Mouse (Mus musculus) spleen, postnatal 4 days (tissue): ENCODE measurements around the gene Pop7.

Source experiments
- DNase-seq, 2 experiments: peaks; one replicate each; pipeline ENCODE4 v3.0.0; 2022; ENCODE audit warnings: low spot score in 2 of 2

Pop7 gene

DNA sequence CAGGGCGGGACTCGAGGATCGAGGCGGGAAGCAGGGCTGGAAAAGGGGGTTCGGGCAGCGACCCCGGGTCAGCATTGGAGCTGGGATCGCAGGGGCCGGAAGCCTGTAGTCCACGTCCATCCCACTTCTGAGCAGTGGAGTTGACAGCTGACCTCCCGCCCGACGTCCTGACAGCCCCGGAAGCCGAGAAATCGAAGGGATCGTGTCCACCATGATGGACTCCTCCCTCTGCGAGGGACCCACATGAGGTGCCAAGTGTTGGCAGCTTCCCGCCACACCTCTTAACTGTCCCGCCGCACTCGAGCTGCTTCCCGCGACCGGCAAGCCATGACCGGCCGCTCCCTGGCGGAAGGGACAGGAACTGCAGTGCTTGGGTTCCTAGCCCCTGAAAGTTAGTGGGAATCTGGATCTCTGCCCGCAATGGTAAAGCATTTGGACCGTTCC lies 371 bp upstream of the Pop7 start:
- peak; percentile 89 to 94 for DNase-seq

DNA sequence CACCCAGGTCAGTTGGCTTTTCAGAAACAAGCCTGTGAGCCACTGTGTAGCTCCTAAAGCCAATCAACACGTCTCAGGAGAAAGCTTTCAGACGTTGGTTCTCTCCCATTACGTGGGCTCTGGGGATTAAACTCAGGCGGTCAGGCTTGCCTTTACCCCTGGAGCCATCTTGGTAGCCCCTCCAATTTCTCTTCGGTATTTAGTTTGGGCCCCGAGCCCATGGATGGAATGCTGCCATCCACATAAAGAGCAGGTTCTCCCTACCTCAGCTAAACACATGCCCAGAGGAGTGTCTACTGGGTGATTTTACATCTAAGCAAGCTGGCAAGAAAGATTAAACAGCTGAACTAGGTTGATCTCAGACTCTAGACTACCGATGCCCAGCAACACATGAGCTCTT lies 2.1 kb downstream of the Pop7 start:
- no peak for DNase-seq

DNA sequence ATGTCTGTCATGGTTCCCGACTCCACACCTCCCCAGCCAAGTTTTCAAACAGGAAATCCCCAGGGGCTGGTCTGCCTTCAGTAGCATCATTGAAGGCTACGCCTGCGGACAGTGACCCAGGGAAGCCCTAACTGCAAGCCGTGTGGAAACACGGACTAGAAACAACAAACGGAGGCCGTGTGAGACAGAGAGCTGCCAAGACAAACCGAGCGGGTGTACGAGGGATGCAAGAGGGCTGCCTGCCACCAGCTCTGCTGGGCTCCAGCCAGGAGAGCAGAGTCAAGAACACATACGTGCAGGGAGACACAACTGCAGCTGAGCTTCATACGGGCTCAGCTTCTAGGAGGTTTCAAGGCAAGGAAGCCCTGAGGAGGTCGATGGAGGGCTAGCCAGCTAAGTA lies 8.5 kb downstream of the Pop7 start:
- DNase-seq, result no peak

DNA sequence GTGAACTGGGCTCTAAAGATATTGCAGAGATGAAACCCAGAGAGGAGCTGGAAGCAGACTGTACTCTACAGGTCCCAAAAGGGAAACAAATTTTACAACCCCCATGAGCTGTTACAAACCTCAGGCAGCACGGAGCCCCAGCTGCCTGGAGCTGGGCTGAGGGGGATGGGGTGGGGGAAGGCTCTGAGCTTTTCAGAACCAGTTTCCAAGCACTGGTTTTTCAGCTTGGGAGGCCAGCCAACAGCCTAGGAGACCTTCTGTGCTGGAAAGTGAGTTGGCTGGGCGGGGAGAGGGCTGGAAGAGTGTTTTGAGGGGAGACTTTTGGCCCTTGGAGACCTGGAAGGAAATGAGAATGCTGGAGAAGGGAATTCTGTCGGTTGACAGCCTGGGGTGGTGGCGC lies 10.8 kb downstream of the Pop7 start:
- DNase-seq, result no peak

DNA sequence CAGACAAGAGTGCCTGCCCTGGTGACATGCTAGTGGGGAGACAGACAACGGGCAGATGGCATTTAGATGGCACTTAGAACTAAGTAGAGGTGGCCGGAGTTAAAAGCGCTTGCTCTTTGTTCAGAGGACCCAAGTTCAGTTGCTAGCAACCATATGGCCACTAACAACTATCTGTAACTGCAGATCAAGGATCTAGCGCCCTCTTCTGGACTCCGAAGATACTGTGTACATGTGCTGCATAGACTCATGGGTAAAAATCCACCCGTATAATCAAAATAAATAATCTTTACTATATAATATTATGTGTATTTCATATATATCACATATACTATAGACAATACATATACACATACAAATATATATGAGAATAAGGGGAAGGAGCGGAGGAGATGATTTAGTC lies 14.7 kb downstream of the Pop7 start:
- DNase-seq, result no peak

DNA sequence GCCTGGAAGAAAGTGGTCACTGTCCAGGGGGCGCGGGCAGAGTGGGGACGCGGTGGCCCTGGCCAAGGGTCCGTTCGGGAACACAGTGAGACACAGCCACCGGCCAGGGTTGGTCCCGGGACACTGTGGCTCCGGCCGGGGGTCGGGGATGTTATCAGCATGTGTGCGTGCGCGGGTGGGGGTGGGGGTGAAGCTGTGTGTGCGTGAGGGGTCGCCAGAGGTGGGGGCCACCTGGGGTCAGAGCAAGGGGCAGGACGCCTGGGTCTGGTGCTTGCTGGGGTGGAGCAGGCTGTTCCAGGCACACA lies 16.5 kb downstream of the Pop7 start:
- DNase-seq, result no peak

DNA sequence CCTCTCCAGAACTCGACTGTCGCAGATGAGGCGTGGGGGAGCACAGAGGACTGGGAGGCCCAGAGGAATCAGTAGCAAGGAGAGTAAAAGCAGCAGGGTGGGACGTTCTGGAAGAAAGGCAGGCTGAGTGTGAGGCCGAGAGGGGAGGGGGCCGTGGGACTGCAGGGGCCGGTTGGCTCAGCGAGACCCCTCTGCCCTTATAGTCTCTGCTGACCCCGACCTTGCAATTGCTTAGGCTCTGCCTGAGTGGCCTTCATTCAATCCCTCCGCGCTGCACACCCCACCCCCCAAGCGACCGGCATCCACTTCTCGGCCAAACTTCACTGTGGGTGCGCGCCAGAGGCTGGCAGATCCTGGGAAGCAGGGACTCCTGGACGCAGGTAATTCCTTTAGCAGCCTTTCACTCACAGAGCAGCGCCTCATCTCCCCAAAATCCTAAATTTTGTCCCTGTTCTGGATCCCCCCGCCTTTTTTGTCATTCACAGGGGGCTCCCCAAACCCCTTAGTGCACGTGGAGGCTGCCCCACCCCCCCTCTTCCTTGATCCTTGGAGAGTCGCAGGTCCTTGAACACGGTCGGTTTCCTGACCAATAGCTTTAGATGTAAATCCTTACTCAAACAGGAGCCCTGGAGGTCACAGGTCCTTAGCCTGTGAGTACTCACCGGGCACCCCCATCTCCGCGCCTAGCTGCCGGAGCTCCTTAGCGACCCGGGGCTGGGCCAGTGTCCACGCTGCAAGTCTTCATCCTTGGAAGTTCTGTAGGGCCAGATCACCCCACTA lies 17.1 kb downstream of the Pop7 start:
- DNase-seq, result no peak

DNA sequence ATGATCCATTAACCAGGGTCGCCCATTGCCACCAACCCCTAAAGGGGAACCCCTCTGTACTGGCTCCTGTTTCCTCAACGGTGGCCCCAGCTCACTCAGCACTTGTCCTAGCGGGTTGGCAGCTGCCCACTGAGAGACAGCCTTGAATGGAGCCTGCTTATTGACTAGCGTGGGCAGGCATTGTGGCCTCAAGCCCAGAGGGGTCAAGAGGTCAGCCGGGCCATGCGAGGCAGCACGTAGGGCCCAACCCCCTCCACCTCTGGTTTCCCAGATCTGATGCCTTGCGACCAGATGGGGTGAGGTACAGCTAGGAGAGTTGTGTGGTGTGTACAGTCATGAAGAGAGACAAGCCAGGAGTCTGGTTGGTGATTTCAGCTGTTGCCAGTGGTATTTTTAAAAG lies 20.4 kb downstream of the Pop7 start:
- no peak for DNase-seq

DNA sequence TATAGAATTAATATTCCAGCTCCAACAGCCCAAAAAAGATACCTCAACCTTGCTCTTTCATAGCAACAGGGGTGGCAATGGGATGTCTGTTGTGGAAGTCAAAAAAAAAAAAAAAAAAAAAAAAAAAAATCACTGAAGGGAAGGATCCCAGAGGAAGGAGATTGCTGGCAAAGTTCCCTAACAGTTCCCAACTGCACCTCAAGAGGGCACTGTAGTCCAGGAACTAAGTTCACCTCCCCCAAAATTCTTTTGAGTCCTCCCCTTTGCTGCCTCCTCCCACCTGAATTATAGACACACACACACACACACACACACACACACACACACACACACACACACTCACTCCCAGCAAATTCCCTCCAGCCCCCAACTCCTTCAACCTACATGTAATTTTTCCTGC lies 21.2 kb downstream of the Pop7 start:
- peak; percentile 57 to 80 for DNase-seq

DNA sequence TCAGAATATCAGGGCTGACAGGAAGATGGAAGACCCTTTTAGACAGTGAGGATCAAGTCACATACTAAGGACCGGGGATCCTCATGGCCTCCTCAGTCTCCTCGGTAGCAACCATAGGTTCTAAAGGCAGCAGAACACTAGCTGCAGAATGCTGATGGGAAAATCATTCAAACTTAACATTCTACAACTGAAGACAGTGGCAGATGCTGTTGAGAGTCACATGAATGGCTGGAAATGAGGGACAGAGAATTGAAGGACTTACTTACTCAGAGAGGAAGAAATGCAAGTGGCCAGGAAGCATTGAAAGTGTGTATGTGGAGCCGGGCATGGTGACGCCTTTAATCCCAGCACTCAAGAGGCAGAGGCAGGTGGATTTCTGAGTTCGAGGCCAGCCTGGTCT lies 25.4 kb downstream of the Pop7 start, which contains the start of gene Zan:
Gene Zan, minus strand, starts transcription at position 101 of the 400 bp plus-strand sequence.
- DNase-seq, result no peak

DNA sequence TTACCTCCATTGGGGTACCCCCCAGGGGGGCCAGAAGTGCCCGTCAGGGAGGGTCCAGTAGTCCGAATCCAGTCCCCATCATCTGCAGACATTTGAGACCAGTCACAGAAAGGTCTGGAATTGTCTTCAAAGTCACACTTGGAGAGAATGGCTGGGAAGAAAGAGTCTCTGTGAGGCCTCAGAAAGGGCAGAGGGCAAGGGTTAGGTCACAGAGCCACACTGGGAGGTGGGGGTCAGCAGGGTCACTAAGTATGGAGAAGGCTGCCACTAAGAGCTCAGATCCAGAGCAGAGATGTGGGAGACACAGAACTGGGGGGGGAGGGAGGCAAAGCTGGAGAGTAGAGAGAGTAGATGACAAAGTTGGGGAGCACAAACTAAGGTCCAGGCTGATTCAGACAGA lies 28.0 kb downstream of the Pop7 start:
- no peak for DNase-seq

DNA sequence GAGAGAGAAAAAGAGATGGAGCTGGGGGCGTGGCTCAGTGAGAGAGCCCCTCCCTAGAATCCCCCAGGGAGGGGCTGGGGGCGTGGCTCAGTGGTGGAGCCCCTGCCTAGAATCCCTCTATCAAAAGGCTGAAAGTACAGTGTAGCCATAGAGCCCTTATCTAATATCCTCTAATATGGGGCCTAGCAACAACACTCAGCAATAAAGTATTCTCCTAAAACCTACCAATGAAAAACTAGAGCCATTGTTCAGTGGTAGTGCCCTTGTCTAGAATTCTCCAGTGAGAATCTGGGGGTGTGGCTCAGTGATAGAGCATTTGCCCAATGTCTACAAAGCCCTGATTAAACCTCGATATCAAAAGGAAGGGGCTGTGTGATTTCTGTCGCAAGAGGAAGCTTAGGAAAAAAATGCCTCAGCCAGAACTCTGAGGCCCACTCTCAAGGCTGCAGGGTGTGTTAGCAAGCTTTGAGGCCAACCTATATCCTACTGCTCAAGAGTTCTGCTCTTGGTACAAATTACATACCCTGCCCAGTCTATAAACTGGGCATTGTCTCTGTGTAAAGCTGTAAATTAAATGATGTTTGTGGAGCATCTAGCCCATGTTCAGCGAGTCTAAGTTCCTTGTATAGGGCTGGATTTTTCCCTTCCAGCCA lies 29.9 kb downstream of the Pop7 start:
- DNase-seq, result no peak

DNA sequence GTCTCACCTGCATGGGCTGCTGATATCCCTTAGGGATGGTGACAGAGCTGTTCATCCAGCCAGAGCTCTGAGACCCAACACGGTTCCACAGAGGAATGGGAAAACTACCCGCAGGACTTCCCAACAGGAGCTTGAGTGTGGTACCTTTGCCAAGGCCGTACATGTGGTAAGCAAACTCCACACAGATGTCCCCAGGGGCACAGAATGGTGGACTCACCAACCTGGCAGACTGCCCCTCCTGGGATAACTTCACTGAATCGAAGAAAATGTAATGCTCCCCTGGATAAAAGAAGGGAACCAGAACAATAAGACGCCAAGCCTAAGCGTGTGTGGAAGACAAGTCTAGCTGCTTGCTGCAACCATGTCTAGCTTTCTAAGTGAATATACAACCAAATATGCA lies 35.4 kb downstream of the Pop7 start:
- DNase-seq, result no peak

DNA sequence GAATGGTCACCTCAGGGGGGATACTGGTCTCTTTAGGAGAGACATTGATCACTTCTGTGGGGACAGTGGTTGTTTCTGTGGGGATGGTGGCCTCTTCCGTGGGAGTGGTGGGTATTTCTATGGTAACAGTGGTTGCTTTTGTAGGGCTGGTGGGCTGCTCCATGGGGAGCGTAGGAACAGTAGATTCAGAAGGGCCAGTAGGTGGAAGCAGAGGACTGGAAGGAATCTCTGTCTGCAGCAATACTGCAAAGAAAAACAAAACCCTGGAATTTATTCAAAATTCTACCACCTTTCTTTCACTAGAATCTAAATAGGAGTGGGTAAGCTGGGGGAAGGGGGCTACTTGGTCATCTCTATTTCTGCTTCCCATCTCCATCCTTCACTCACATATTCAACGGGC lies 37.3 kb downstream of the Pop7 start:
- DNase-seq, result no peak

DNA sequence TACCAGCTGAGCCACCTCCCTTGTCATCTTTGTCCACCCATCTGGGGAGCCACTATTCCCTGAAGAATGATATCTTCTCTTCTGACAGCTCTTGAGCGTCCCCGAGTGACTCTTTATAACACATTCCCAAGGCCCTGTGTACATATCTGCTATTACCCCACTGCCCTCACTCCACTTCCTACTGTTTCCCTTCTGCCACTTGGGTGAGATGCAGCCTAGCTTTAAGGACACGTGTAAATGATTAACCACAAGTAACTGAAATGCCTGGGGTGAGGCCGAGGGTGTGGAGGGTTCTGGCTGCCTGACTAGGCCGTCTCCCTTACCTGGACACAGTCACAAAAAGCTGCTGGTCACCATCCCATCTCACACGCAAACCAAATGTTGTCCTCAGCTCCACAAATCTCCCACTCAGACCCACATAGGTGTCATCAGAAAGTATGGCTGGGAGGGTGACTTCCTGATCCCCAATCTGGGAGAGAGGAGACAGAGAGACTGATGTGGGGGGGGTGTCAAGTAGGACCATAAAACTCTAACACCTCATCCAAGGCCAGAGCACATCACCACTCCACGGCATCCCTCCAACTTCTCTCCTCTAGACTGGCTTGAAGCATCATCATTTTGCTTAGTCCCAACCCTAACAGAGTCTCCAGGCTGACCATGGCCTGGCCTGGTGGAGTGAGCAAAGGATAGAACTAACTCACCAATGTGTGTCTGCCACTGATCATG lies 46.3 kb downstream of the Pop7 start:
- DNase-seq, result no peak

DNA sequence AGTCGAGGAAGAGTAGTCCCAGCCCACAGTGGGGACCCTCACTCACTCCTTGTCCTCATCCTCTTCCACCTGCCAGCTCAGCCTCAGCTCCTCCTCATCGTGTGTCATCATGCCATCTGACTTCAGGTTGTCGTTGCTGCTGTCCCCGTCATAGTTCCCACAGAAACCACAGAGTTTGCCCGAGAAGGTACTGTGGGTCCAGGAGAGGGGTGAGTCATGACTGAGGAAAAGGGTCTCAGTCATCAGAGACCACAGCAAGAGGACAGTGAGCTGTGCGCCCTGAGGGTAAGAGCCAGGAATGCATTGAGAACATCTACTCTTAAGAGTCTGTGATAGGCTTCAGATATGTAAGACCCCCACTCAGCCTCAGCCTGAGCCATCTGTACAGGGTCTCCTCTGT lies 47.1 kb downstream of the Pop7 start:
- no peak for DNase-seq
